10 mouse cellular contexts compared by ENCODE assay signal in the genomic region with DNA sequence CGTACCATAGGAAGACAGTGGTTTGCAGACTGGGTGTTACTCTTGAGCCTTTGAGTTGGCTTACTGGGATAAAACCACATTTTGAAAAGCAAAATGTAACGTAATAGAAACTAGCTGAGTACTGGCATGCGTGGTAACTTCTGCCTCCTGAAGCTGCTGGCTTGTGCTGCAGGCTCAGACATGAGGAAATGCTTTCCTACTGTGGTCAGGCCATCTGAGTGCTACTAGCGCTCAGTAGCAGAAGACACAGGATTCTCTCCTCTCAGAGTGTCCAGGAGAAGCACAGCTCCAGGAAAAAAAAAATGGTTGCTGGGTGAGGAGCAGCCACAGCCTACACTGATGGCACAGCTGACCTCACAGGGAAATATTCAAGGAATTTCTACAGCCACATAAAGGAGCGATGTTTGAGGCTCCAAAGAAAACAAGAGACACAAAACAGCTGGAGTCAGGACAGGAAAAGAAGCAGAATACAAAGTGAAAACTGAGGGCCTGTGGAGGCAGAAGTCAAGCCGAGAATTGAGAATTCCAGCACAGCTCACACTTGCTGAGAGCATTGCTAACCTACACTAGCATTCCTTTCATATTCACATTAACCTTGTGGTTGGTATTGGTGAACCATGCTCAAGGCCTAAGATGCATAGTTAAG. TPM values are rescaled to one million over a fixed set of nuclear protein-coding genes. Genes with fewer than 3 reads are reported as not detected.
A peak's percentile ranks its signal among the peaks of the same experiment; 100 is the strongest.
DNase-seq lines count a peak whose midpoint lies in the region; ATAC-seq and TF ChIP-seq lines count a peak whose summit lies in the region.
"Had no signal": no experiment of that assay in that cellular context is flagged by ENCODE, and none has a peak within 500 bp of the region (broad histone marks: within the 10 kb centered on the region; RNA-seq: fewer than 3 reads in every experiment).

No protein-coding gene starts in this region.

- 51% methylated on average over 6 of the region's 6 CpGs for WGBS in kidney, adult 2 months
- 29% methylated on average over 6 of the region's 6 CpGs for WGBS in heart, embryonic 14.5 days

- no peak for TF ChIP-seq CTCF in kidney, adult 2 months (conservative IDR thresholded peaks at IDR 0.05; ENCODE audit: insufficient read depth, insufficient read length, low read depth, low read length)
- TF ChIP-seq CTCF in Patski (IDR thresholded peaks at IDR 0.05), result no peak

- H3K9me3 ChIP-seq in heart, embryonic 14.5 days (ENCODE audit: control insufficient read depth, low read length), result no peaks in the 10 kb centered on the region

- no peaks in the 10 kb centered on the region for H3K4me1 ChIP-seq in kidney, adult 2 months (ENCODE audit: control insufficient read depth, insufficient read depth, low read length)
- H3K4me1 ChIP-seq in heart, embryonic 14.5 days (ENCODE audit: control insufficient read depth in 2 of 2, insufficient read depth in 2 of 2, low read length in 2 of 2), result peaks cover 10 to 11% of the 10 kb centered on the region in 2 experiments; a peak in 3 of 4 replicates

- in situ Hi-C loops in Patski (cut with MboI; ENCODE audit: low pct_unique_long_range_greater_than_20kb), result loop anchor here (25.0 kb wide), 1 partner anchor 333 kb away; no protein-coding TSS in a partner anchor

- no peak overlapping the region for H3K4me2 ChIP-seq in heart, embryonic 14.5 days (ENCODE audit: low read length)

- no peak for TF ChIP-seq POLR2A in kidney, adult 2 months (IDR thresholded peaks at IDR 0.05; ENCODE audit: low read depth, low read length)

- peak overlapping the region; percentile 2; the same call in 1 of the 2 replicates for H3K27ac ChIP-seq in kidney, adult 2 months (ENCODE audit: insufficient read depth, low read depth, low read length)
- peak overlapping the region; percentile 46 to 80 for H3K27ac ChIP-seq in heart, embryonic 14.5 days (replicated peaks in 1 of 2; ENCODE audit: control insufficient read depth in 1 of 2, insufficient read depth in 1 of 2, low read depth in 2 of 2, low read length in 2 of 2)

- peak; percentile 73 for ATAC-seq in Patski
- 0 out of 2 replicates have a peak, but pooled peaks have one; percentile 26 for ATAC-seq in heart, embryonic 14.5 days (ENCODE audit: insufficient number of reproducible peaks, insufficient read depth, low FRiP score, low read depth)
- ATAC-seq in megakaryocyte progenitor cell, adult 5-6 weeks (replicated peaks; ENCODE audit: poor library complexity), result peak; percentile 84
- ATAC-seq: midbrain, embryonic 16.5 days had no signal

- no peak overlapping the region for H3K4me3 ChIP-seq in kidney, adult 2 months (ENCODE audit: insufficient read depth, low read depth, low read length)
- H3K4me3 ChIP-seq in heart, embryonic 14.5 days (ENCODE audit: control insufficient read depth in 1 of 2, insufficient read depth in 1 of 2, low read depth in 1 of 2, low read length in 2 of 2), result no peak overlapping the region

- peak; percentile 38 for DNase-seq in kidney, adult 2 months
- DNase-seq in kidney, adult 11 months, result no peak
- no peak for DNase-seq in Patski (ENCODE audit: low read depth, low spot score)
- no peak for DNase-seq in cerebellum, adult 11-12 months
- no peak for DNase-seq in right cerebral cortex, postnatal 25 days
- DNase-seq: liver; thymus, adult 18-20 months had no signal

- H3K9ac ChIP-seq in heart, embryonic 14.5 days (ENCODE audit: low read length), result no peak overlapping the region

- POLR2A ChIA-PET in Patski (lab: Charles Lee), result interaction anchor here (0.7 to 1.9 kb wide), 3 partner anchors 9 to 351 kb away, joined by 3 to 5 read pairs (median 3); a partner anchor contains a TSS

- no peaks in the 10 kb centered on the region for H3K27me3 ChIP-seq in kidney, adult 2 months (replicated peaks; ENCODE audit: control insufficient read depth, insufficient read depth, low read length)
- H3K27me3 ChIP-seq in Patski, result no peaks in the 10 kb centered on the region
- no peaks in the 10 kb centered on the region for H3K27me3 ChIP-seq in heart, embryonic 14.5 days (ENCODE audit: control insufficient read depth, insufficient read depth, low read length)

- CTCF ChIA-PET in Patski (lab: Charles Lee), result interaction anchor here (0.9 to 1.4 kb wide), 6 partner anchors 10 to 134 kb away, joined by 3 to 5 read pairs (median 4); no protein-coding TSS in a partner anchor

- H3K36me3 ChIP-seq in kidney, adult 2 months (ENCODE audit: control insufficient read depth, insufficient read depth, low read length), result no peaks in the 10 kb centered on the region
- H3K36me3 ChIP-seq in heart, embryonic 14.5 days (ENCODE audit: control insufficient read depth, insufficient read depth, low read length), result no peaks in the 10 kb centered on the region

RNA-seq across cellular contexts. Expression of a gene that starts 8.0 kb away (rescaled TPM):
- 4.9 and 7.0 TPM in 2 replicates for polyA plus RNA-seq in kidney, adult 2 months (2012; rRNA removed)
- 5.2 TPM for polyA plus RNA-seq in Patski (2021)
- 6.8 and 7.0 TPM in 2 replicates for polyA plus RNA-seq in heart, embryonic 14.5 days (2014; fragmentation: Nextera tagmentation; extraction: Ambion mirVana)
- total RNA-seq in megakaryocyte progenitor cell, adult 5-6 weeks (2015), result 1.5 and 2.0 TPM in 2 replicates
- 1.7 and 2.6 TPM in 2 replicates for total RNA-seq in megakaryocyte progenitor cell, adult 5-6 weeks (2017)

Comparison
In these comparisons a context has a peak if more than half of its experiments do, and no peak if none do; other contexts are left out.
1. ATAC-seq: peak in every context shown above with its lines; median percentile 84 in megakaryocyte progenitor cell, adult 5-6 weeks; 73 in Patski; 26 in heart, embryonic 14.5 days.